Mouse (Mus musculus): ENCODE measurements around the gene Mrm1. TPM values are rescaled to one million over a fixed set of nuclear protein-coding genes. Genes with fewer than 3 reads are reported as not detected.

Gene Mrm1
- total and polyA plus RNA-seq, 2 experiments from 2014 or later: 13.1 to 15.5 TPM

DNA sequence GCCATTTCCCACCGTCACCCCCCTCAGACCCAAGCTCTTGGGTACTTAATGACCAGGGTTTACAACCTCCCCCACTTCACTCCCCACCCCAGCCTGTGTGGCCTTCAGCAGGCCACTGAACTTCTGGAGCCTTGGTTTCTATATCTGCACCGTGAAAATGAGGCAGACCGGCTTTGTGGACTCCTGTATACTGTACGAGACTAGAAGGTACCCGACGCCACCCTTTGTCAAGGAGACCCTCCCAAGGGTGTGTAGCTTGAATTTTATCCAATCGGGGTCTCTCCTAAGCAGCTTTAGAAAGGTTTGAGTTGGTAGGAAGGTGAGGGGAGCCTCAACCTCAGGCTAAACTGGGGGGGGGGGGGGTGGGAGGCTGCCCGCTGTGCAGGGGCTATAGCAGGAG is 55.2 kb downstream of the Mrm1 start:
- Histone ChIP-seq H3K4me3 (ENCODE audit: low read depth, low read length) (no peak overlapping the region), H3K9ac (replicated peaks; ENCODE audit: low read length, poor library complexity, severe bottlenecking) (no peak overlapping the region), H3K36me3 (ENCODE audit: insufficient read depth, low read length) (no peaks in the 10 kb centered on the region), H3K9me3 (ENCODE audit: low read length) (no peaks in the 10 kb centered on the region), H3K27ac (ENCODE audit: low read depth, low read length) (no peak overlapping the region), H3K27me3 (ENCODE audit: insufficient read depth, low read length) (no peaks in the 10 kb centered on the region), H3K4me2 (ENCODE audit: low read depth, low read length, poor library complexity, severe bottlenecking) (0 out of 2 replicates have a peak overlapping the region, but pooled peaks have one; percentile 18), H3K4me1 (ENCODE audit: insufficient read depth, low read length) (peaks cover 22% of the 10 kb centered on the region; the same call in 1 of the 2 replicates)
- ATAC-seq (ENCODE audit: low FRiP score) (no peak), DNase-seq (ENCODE audit: low spot score) (no peak)
- 18% methylated on average over 8 of the region's 8 CpGs for WGBS
- no peak for TF ChIP-seq CTCF (IDR thresholded peaks at IDR 0.05)

Other genes with a start within 250 kb of the Mrm1 start
- gene Dhrs11, start 9.5 kb upstream of the Mrm1 start, total RNA-seq (2014; rRNA removed): 7.6 and 10.1 TPM in 2 replicates
- gene Dhrs11, start 9.5 kb upstream of the Mrm1 start, polyA plus RNA-seq (2015; fragmentation: Nextera tagmentation; extraction: Ambion mirVana): 9.1 and 12.3 TPM in 2 replicates
- gene Ggnbp2, start 51.3 kb upstream of the Mrm1 start, total RNA-seq (2014; rRNA removed): 39.2 and 52.1 TPM in 2 replicates
- 62.9 and 65.8 TPM in 2 replicates for gene Ggnbp2, start 51.3 kb upstream of the Mrm1 start, polyA plus RNA-seq (2015; fragmentation: Nextera tagmentation; extraction: Ambion mirVana)
- gene Myo19, start 60.6 kb upstream of the Mrm1 start, total RNA-seq (2014; rRNA removed): 9.4 and 13.6 TPM in 2 replicates
- 4.4 and 4.7 TPM in 2 replicates for gene Myo19, start 60.6 kb upstream of the Mrm1 start, polyA plus RNA-seq (2015; fragmentation: Nextera tagmentation; extraction: Ambion mirVana)
- 1.9 and 3.7 TPM in 2 replicates for gene Pigw, start 60.8 kb upstream of the Mrm1 start, total RNA-seq (2014; rRNA removed)
- gene Pigw, start 60.8 kb upstream of the Mrm1 start, polyA plus RNA-seq (2015; fragmentation: Nextera tagmentation; extraction: Ambion mirVana): 1.6 and 1.7 TPM in 2 replicates
- 30.0 and 36.0 TPM in 2 replicates for gene Znhit3, start 96.9 kb upstream of the Mrm1 start, total RNA-seq (2014; rRNA removed)
- 79.7 and 86.3 TPM in 2 replicates for gene Znhit3, start 96.9 kb upstream of the Mrm1 start, polyA plus RNA-seq (2015; fragmentation: Nextera tagmentation; extraction: Ambion mirVana)
- 0.71 and 1.5 TPM in 2 replicates for gene Car4, start 138.3 kb upstream of the Mrm1 start, total RNA-seq (2014; rRNA removed)
- 9.0 and 12.1 TPM in 2 replicates for gene Car4, start 138.3 kb upstream of the Mrm1 start, polyA plus RNA-seq (2015; fragmentation: Nextera tagmentation; extraction: Ambion mirVana)